Mouse (Mus musculus) testis, adult 2 months (tissue): ENCODE data around the gene Casp1. TPM values are rescaled to one million over a fixed set of nuclear protein-coding genes. Genes with fewer than 3 reads are reported as not detected.

ENCODE experiments used
- H3K27ac ChIP-seq: fragments of 200-500 bp; 2 replicates; pipeline ENCODE4 v1.5.1; 2012; ENCODE audit warnings: low read depth, low read length; ENCODE audit not compliant: control insufficient read depth, insufficient read depth
- H3K27me3 ChIP-seq: fragments of 200-500 bp; 2 replicates; pipeline ENCODE4 v1.6.1; 2012; ENCODE audit warnings: mild to moderate bottlenecking, low read length, moderate library complexity; ENCODE audit not compliant: control insufficient read depth, insufficient read depth
- H3K36me3 ChIP-seq: fragments of 200-500 bp; 2 replicates; pipeline ENCODE4 v1.6.1; 2012; ENCODE audit warnings: mild to moderate bottlenecking, low read length; ENCODE audit not compliant: control insufficient read depth, insufficient read depth
- H3K4me1 ChIP-seq: fragments of 200-500 bp; 2 replicates; pipeline ENCODE4 v1.6.1; 2012; ENCODE audit warnings: low read length; ENCODE audit not compliant: control insufficient read depth, insufficient read depth
- H3K4me3 ChIP-seq: fragments of 200-500 bp; 2 replicates; pipeline ENCODE4 v1.5.1; 2012; ENCODE audit warnings: low read depth, mild to moderate bottlenecking, low read length, moderate library complexity, mixed read lengths; ENCODE audit not compliant: control insufficient read depth
- CTCF ChIP-seq: fragments of 200-500 bp; IDR thresholded peaks from 2 replicates; pipeline ENCODE4 v1.5.1; 2012; ENCODE audit warnings: low read depth, mild to moderate bottlenecking, inconsistent platforms, low read length, moderate library complexity; ENCODE audit not compliant: control insufficient read depth, insufficient read depth, insufficient replicate concordance
- POLR2A ChIP-seq: fragments of 200-500 bp; IDR thresholded peaks from 2 replicates; pipeline ENCODE4 v1.6.1; 2012; ENCODE audit warnings: low read depth, mild to moderate bottlenecking, inconsistent platforms, low read length, moderate library complexity; ENCODE audit not compliant: control insufficient read depth
- polyA plus RNA-seq: library from polyadenylated mRNA; depleted of rRNA; stranded (reverse); fragments of >200 nt; gene quantifications from 2 replicates; pipeline ENCODE4 v1.2.3, GENCODE M21; 2012; rRNA removed

The Casp1 gene
- polyA plus RNA-seq, 1 experiment: 0.74 TPM

DNA sequence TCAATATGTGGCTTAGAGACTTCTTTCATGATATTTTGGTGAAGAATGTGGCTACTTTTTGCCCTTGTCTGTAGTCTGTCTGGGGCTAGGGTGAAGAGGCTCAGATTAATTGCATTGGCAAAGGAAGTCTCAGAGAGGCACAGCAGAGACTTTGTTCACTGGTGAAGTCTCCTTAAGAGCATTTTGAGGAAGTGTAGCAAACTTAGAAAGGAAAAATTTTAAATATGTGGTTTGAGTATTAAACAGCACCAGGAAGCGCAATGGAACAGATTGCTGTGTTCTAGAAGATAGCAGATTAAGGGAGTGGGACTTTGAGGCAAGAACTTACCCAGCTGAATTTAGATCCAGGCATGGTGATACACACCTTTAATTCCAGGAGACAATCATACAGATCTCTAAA, 35.1 kb downstream of the Casp1 start:
- no peak overlapping the region for H3K27ac ChIP-seq
- TF ChIP-seq POLR2A (no peak), CTCF (no peak)
- H3K27me3 ChIP-seq: no peaks in the 10 kb centered on the region
- H3K4me1 ChIP-seq: no peaks in the 10 kb centered on the region
- no peaks in the 10 kb centered on the region for H3K36me3 ChIP-seq
- H3K4me3 ChIP-seq: no peak overlapping the region

DNA sequence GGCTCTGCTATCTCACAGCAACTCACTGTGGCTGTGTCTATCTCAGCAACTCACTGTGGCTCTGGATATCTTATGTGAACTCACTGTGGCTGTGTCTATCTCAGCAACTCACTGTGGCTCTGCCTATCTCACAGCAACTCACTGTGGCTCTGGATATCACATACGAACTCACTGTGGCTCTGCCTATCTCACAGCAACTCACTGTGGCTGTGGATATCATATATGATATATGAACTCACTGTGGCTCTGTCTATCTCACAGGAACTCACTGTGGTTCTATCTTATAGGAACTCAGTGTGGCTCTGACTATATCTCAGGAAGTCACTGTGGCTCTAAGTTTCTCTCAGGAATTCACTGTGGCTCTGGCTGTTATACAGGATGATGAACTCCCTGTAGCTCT, 44.8 kb downstream of the Casp1 start:
- Histone ChIP-seq H3K4me3 (no peak overlapping the region), H3K27ac (no peak overlapping the region), H3K4me1 (no peaks in the 10 kb centered on the region), H3K36me3 (no peaks in the 10 kb centered on the region), H3K27me3 (no peaks in the 10 kb centered on the region)
- TF ChIP-seq CTCF (no peak), POLR2A (no peak)

DNA sequence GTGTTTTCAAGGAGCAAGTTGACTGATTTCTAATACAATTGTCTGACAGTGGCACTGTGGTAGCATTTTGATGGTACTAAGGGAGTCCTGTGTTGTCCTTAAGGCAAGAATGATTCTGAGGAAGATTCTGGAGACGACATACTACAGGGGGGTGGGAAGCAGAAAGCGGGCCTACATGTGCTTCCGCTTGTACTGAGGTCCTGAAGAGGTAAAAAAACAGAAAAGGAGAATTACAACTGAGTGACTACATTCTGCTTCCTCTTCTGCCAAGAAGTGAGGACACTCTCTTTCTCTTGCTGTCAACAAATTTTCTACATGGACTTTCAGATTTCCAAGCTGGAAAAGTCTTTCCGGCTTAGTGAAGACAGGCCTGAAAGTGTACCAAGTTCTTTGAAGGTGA, 45.8 kb downstream of the Casp1 start:
- no peak overlapping the region for H3K4me3 ChIP-seq
- no peak overlapping the region for H3K27ac ChIP-seq
- no peaks in the 10 kb centered on the region for H3K36me3 ChIP-seq
- no peaks in the 10 kb centered on the region for H3K27me3 ChIP-seq
- TF ChIP-seq CTCF (no peak), POLR2A (no peak)
- no peaks in the 10 kb centered on the region for H3K4me1 ChIP-seq

DNA sequence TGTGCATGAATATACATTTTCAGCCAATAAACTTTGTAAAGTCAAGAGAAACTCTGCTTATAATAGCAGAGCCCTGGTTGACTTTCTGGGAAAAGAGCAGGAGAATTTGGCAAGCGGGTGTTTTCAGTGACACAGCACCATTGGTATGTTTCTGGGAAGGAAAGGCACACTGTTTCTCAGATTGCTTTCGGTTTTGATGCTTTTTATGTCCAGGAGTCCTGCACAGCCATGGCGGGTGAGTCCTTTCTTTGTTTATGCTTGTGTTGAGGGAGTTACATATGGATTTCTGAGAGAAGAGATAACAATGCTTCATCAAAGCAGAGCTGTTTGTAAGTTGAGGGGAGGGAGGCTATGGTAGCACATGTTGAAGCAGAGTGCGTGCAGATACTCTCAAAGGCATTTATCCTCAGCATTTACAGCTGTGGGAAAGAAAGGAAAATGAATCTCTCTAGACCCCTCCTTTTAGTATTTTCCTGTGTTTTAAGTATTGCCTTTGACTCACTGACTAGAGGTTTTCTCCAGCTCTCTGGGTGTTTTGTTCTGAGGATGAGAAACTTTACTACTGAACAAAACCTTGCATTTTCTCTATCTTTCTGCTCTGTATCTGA, 47.1 kb downstream of the Casp1 start, which contains the start of gene Casp12:
TSS of gene Casp12 (plus strand) at position 140 of the 608 bp plus-strand sequence.
- peak within 1 kb of the TSS; percentile 32; the same call in 1 of the 2 replicates for H3K27ac ChIP-seq
- H3K27me3 ChIP-seq: no peaks in the 10 kb centered on the region
- TF ChIP-seq POLR2A (no peak), CTCF (no peak)
- H3K36me3 ChIP-seq: no peaks in the 10 kb centered on the region
- H3K4me3 ChIP-seq: no peak within 1 kb of the TSS; the same call in 1 of the 2 replicates
- no peaks in the 10 kb centered on the region for H3K4me1 ChIP-seq

DNA sequence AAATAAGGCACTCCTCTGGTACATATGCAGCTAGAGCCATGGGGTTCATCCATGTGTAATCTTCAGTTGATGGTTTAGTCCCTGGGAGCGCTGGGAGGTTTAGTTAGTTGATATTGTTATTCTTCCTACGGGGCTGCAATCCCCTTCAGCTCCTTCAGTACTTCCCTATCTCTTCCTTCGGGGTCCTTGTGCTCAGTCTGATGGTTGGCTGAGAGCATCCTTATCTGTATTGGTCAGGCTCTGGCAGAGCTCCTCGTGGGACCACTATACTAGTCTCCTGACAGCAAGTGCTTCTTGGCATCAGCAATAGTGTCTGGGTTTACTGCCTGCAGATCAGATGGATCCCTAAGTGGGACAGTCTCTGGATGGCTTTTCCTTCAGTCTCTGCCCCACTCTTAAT, 49.1 kb downstream of the Casp1 start:
- Histone ChIP-seq H3K4me3 (no peak overlapping the region), H3K36me3 (no peaks in the 10 kb centered on the region), H3K27me3 (no peaks in the 10 kb centered on the region), H3K27ac (no peak overlapping the region), H3K4me1 (no peaks in the 10 kb centered on the region)
- TF ChIP-seq POLR2A (no peak), CTCF (no peak)

DNA sequence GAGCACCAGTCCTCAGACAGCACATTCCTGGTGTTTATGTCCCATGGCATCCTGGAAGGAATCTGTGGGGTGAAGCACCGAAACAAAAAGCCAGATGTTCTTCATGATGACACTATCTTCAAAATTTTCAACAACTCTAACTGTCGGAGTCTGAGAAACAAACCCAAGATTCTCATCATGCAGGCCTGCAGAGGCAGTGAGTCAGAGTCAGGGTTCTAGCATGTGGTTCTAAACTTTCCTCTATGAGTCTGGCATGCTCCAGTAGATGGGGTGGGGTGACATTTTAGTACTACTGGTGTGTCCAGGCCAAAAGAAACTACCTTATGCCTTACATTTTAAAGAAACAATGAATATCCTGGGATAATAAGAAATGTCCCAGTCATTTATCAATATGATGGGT, 55.4 kb downstream of the Casp1 start:
- no peak overlapping the region for H3K27ac ChIP-seq
- H3K27me3 ChIP-seq: no peaks in the 10 kb centered on the region
- H3K4me1 ChIP-seq: no peaks in the 10 kb centered on the region
- no peaks in the 10 kb centered on the region for H3K36me3 ChIP-seq
- no peak for TF ChIP-seq CTCF
- no peak for TF ChIP-seq POLR2A
- no peak overlapping the region for H3K4me3 ChIP-seq

DNA sequence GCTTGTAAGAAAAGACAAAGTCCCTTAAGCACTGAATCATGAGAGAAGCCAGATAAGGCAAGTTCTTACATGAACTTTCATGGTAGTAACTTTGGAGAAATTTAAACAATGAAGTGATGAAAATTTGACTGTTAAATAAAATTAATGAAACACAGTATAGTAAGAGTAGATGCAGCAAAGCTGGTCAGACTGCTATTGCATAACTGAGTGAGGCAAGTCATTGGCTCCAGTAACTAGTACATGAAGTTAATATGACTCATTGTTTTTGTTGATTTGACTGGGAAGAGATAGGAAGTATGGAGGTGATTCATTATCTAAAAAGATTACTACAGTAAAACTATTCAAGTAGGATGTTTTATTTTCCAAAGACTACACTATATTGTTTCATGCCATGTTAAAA, 58.5 kb downstream of the Casp1 start:
- no peaks in the 10 kb centered on the region for H3K27me3 ChIP-seq
- no peaks in the 10 kb centered on the region for H3K36me3 ChIP-seq
- H3K27ac ChIP-seq: no peak overlapping the region
- TF ChIP-seq CTCF (no peak), POLR2A (no peak)
- H3K4me1 ChIP-seq: no peaks in the 10 kb centered on the region
- H3K4me3 ChIP-seq: no peak overlapping the region

Other genes with a start within 250 kb of the Casp1 start
- gene Casp4, start 10.3 kb downstream of the Casp1 start, polyA plus RNA-seq: 0.07 TPM in 1 of 2 replicates, not detected in the other
- 0.38 and 0.44 TPM in 2 replicates for gene Casp12, start 46.9 kb downstream of the Casp1 start, polyA plus RNA-seq